Mouse (Mus musculus) liver, adult 2 months (tissue): ENCODE data around the gene Trim44.

ENCODE experiments used
- CTCF ChIP-seq: fragments of 200-500 bp; IDR thresholded peaks from 2 replicates; pipeline ENCODE4 v1.5.1; 2011; ENCODE audit warnings: low read depth, low read length, control low read depth
- POLR2A ChIP-seq: fragments of 200-500 bp; IDR thresholded peaks from 2 replicates; pipeline ENCODE4 v1.6.1; 2011; ENCODE audit warnings: low read length, control low read depth; ENCODE audit not compliant: insufficient read depth; ENCODE audit errors: extremely low read depth

DNA sequence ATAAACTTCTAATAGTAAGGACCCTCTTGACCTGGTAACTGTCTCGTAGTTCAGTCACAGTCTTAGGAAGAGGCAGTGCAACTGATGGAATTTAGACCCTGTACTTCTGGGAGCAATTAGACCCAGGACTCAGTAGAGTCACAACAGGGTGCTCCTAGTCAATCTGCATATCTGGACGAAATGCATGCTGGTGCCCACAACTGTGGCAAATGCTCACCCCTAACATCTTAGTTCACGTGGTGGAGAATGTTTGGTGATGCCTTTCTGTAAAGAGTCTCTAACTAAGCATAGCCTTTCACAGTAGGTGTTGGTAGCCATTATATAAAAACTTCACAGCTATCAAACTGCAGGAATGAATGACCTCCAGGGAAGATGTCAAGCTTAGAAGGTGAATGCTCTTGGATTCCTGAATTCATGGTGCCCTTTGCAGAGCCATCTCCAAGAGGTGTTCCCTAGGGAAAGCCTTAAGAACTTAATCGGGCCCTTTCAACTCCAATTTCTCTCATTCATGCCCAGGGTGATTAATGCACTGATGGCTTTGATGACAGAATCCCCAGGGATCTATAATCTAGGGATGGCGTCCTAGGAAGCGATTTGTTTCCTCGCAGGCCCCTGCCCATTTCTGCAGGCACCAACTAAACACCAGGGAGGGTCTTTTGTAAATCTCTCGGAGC lies 29.9 kb upstream of the Trim44 start:
- no peak for TF ChIP-seq CTCF
- TF ChIP-seq POLR2A: no peak
